9 mouse cellular contexts compared by ENCODE assay signal in genomic region chr6:17750041-17750660, GRCm38 (mm10). TPM values are rescaled to one million over a fixed set of nuclear protein-coding genes. Genes with fewer than 3 reads are reported as not detected.
DNase-seq lines count a peak whose midpoint lies in the region; ATAC-seq and TF ChIP-seq lines count a peak whose summit lies in the region.
"Had no signal": no experiment of that assay in that cellular context is flagged by ENCODE, and none has a peak within 500 bp of the region (broad histone marks: within the 10 kb centered on the region; RNA-seq: fewer than 3 reads in every experiment).

No protein-coding gene starts in this region.

- peak overlapping the region; percentile 75 for H3K4me3 ChIP-seq in G1E (ENCODE audit: low read depth, low read length)
- H3K4me3 ChIP-seq in forebrain, embryonic 11.5 days (ENCODE audit: low read depth, low read length), result peak overlapping the region; percentile 49
- no peak overlapping the region for H3K4me3 ChIP-seq in liver, embryonic 12.5 days
- no peak overlapping the region for H3K4me3 ChIP-seq in intestine, embryonic 16.5 days (ENCODE audit: low read length)

- no peak for TF ChIP-seq CTCF in G1E (IDR thresholded peaks at IDR 0.05; ENCODE audit: low read depth, low read length)

- no peaks in the 10 kb centered on the region for H3K27me3 ChIP-seq in G1E (ENCODE audit: insufficient read depth, low read length)
- no peaks in the 10 kb centered on the region for H3K27me3 ChIP-seq in forebrain, embryonic 11.5 days (ENCODE audit: control insufficient read depth, insufficient read depth, low read length)
- H3K27me3 ChIP-seq in liver, embryonic 12.5 days (replicated peaks), result no peaks in the 10 kb centered on the region
- H3K27me3 ChIP-seq in intestine, embryonic 16.5 days (replicated peaks; ENCODE audit: control insufficient read depth, insufficient read depth, low read length), result no peaks in the 10 kb centered on the region

- peaks cover 57% of the 10 kb centered on the region for H3K4me1 ChIP-seq in G1E (ENCODE audit: insufficient read depth, low read depth, low read length)
- H3K4me1 ChIP-seq in forebrain, embryonic 11.5 days (replicated peaks; ENCODE audit: control insufficient read depth, insufficient read depth, low read length), result peaks cover 3% of the 10 kb centered on the region; the same call in 1 of the 2 replicates
- H3K4me1 ChIP-seq in liver, embryonic 12.5 days, result peaks cover 46% of the 10 kb centered on the region
- H3K4me1 ChIP-seq in intestine, embryonic 16.5 days (ENCODE audit: control insufficient read depth, insufficient read depth, low read length), result peaks cover 8% of the 10 kb centered on the region

- peak; percentile 24 to 42 for DNase-seq in cerebellum, postnatal 10 days
- no peak for DNase-seq in cerebellum, adult 9-11 months
- DNase-seq in G1E (ENCODE audit: low spot score), result no peak
- DNase-seq in forebrain, embryonic 11.5 days (ENCODE audit: low spot score), result no peak
- no peak for DNase-seq in adrenal gland, adult 18-20 months (ENCODE audit: low spot score in 2 of 2)
- DNase-seq: kidney, postnatal 10 days had no signal

- peak overlapping the region; percentile 89; the same call in 1 of the 2 replicates for H3K27ac ChIP-seq in forebrain, embryonic 11.5 days (ENCODE audit: low read depth, low read length)
- H3K27ac ChIP-seq in liver, embryonic 12.5 days, result no peak overlapping the region
- no peak overlapping the region for H3K27ac ChIP-seq in intestine, embryonic 16.5 days (ENCODE audit: low read length)

- H3K9me3 ChIP-seq in G1E (replicated peaks), result no peaks in the 10 kb centered on the region
- H3K9me3 ChIP-seq in forebrain, embryonic 11.5 days (ENCODE audit: control insufficient read depth, low read length), result no peaks in the 10 kb centered on the region
- H3K9me3 ChIP-seq in liver, embryonic 12.5 days (replicated peaks), result no peaks in the 10 kb centered on the region
- H3K9me3 ChIP-seq in intestine, embryonic 16.5 days (ENCODE audit: control insufficient read depth, low read length), result no peaks in the 10 kb centered on the region

- peaks cover 22% of the 10 kb centered on the region for H3K36me3 ChIP-seq in G1E (replicated peaks)
- no peaks in the 10 kb centered on the region for H3K36me3 ChIP-seq in forebrain, embryonic 11.5 days (ENCODE audit: control insufficient read depth, insufficient read depth, low read length)
- H3K36me3 ChIP-seq in liver, embryonic 12.5 days, result no peaks in the 10 kb centered on the region
- H3K36me3 ChIP-seq in intestine, embryonic 16.5 days (ENCODE audit: control insufficient read depth, insufficient read depth, low read length), result no peaks in the 10 kb centered on the region

- ATAC-seq in G1E (ENCODE audit: extremely low read depth, insufficient number of reproducible peaks, low FRiP score, poor library complexity, severe bottlenecking), result no peak
- ATAC-seq in forebrain, embryonic 11.5 days (replicated peaks; ENCODE audit: low FRiP score), result no peak
- no peak for ATAC-seq in liver, embryonic 12.5 days
- ATAC-seq in activated CD4-positive, CD25-positive, alpha-beta regulatory T cell, adult 4 months, result no peak
- ATAC-seq in intestine, embryonic 16.5 days, result no peak

- peak overlapping the region; percentile 51 for H3K9ac ChIP-seq in forebrain, embryonic 11.5 days (ENCODE audit: low read length)
- no peak overlapping the region for H3K9ac ChIP-seq in liver, embryonic 12.5 days
- H3K9ac ChIP-seq in intestine, embryonic 16.5 days (ENCODE audit: low read depth, low read length), result no peak overlapping the region

- WGBS in forebrain, embryonic 11.5 days, result 74% methylated on average over 9 of the region's 9 CpGs
- 66% methylated on average over 9 of the region's 9 CpGs for WGBS in liver, embryonic 12.5 days (ENCODE audit: insufficient replicate concordance)
- 73% methylated on average over 9 of the region's 9 CpGs for WGBS in intestine, embryonic 16.5 days

- peak overlapping the region; percentile 75 for H3K4me2 ChIP-seq in forebrain, embryonic 11.5 days (ENCODE audit: low read depth, low read length, severe bottlenecking)
- peak overlapping the region; percentile 83; the same call in 1 of the 2 replicates for H3K4me2 ChIP-seq in liver, embryonic 12.5 days
- no peak overlapping the region for H3K4me2 ChIP-seq in intestine, embryonic 16.5 days (ENCODE audit: low read depth, low read length)

RNA-seq across cellular contexts. Expression of gene St7, which starts 57.4 kb away (rescaled TPM):
- 155 TPM in 2 replicates for total RNA-seq in G1E (2014; fragmentation: Nextera tagmentation)
- 84.7 and 92.6 TPM in 2 replicates for total RNA-seq in G1E (2017)
- 4.7 and 4.9 TPM in 2 replicates for polyA plus RNA-seq in G1E (2012)
- polyA plus RNA-seq in forebrain, embryonic 11.5 days (2014; fragmentation: Nextera tagmentation; extraction: Ambion mirVana), result 32.9 and 33.7 TPM in 2 replicates
- polyA plus RNA-seq in liver, embryonic 12.5 days (2016; fragmentation: Nextera tagmentation; extraction: Ambion mirVana), result 13.8 and 14.5 TPM in 2 replicates
- 10 to 100 TPM; 18.3 to 28.9 TPM for total RNA-seq in adrenal gland, adult 18-20 months (2021)
- polyA plus RNA-seq in activated CD4-positive, CD25-positive, alpha-beta regulatory T cell, adult 4 months (2017; shearing (Covaris generic)), result 1 to 10 TPM; 4.2 to 4.6 TPM
- polyA plus RNA-seq in intestine, embryonic 16.5 days (2015; fragmentation: Nextera tagmentation; extraction: Ambion mirVana), result 20.5 and 21.8 TPM in 2 replicates

Comparison
In these comparisons a context has a peak if more than half of its experiments do, and no peak if none do; other contexts are left out.
1. DNase-seq: peak in cerebellum, postnatal 10 days (2 of 2); none in cerebellum, adult 9-11 months (single experiment), G1E (single experiment), forebrain, embryonic 11.5 days (single experiment) and adrenal gland, adult 18-20 months (0 of 2).
2. H3K4me3 ChIP-seq: peak in G1E (single experiment) and forebrain, embryonic 11.5 days (single experiment); none in liver, embryonic 12.5 days (single experiment) and intestine, embryonic 16.5 days (single experiment).